Mouse (Mus musculus): ENCODE measurements at regions not wholly inside any gene's neighbourhood (a gene's known extent, or its start where the extent isn't known, plus 50 kb on each side); places are given as distances from the start of the nearest gene placed in this dataset.

- DNase-seq (ENCODE audit: low spot score) = no peak
These were observed 197.5 kb downstream of the Icos start for GRCm38 (mm10) chr1:61175239-61175638.

DNA sequence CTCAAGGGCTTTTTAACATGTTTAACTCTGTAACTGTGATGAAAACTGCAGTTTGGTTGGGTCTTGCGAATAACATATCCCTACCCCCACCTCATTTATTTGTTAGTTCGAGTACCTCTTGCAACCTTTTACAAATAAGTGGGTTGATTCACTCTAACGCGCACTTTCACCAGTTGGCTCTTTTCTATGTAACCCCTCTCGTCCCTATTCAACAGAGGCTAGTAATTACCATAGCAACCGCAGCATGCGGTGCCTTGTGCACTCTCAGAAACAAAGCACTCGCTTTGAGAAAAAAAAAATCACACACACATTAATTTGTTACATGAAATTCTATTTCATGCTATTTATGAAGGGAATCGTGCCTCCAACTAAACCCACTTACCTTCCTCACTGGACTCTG is 201.7 kb downstream of the Icos start:
- peak; percentile 25 for DNase-seq (ENCODE audit: low spot score)

DNA sequence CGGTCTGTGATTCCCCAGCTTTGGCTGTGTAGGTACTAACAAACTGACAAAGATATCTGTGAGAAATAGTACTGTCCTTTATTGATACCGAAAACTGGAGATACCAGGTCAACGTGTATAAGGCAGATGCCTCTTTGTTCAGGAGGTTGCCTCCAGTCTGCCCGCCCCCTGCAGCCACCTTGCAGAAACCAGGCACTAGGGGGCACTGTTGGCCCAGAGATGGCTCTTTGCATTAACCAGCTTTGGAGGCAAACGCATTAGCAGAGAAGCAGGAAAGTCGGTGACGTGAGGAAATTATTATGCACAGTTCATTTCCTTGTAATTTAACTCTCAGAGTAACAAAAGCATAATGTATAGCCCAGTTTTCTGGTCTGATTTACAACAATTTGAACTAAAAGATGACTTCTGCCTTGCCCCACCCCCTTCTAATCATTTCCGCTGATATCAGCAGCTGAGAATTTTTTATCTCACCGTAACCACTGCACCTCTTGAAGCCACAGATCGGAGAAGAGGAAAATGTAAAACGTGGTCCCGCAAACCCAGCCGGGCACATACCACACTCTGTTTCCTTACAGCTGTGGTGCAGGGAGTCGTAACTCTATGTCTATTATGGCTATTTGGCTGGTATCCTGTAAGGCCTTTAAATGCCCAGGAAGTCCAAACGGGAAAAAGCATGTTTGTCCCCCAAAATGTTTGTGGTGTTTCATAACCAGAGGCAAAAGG is 203.5 kb downstream of the Icos start:
- DNase-seq (ENCODE audit: low spot score) = peak; percentile 96

DNA sequence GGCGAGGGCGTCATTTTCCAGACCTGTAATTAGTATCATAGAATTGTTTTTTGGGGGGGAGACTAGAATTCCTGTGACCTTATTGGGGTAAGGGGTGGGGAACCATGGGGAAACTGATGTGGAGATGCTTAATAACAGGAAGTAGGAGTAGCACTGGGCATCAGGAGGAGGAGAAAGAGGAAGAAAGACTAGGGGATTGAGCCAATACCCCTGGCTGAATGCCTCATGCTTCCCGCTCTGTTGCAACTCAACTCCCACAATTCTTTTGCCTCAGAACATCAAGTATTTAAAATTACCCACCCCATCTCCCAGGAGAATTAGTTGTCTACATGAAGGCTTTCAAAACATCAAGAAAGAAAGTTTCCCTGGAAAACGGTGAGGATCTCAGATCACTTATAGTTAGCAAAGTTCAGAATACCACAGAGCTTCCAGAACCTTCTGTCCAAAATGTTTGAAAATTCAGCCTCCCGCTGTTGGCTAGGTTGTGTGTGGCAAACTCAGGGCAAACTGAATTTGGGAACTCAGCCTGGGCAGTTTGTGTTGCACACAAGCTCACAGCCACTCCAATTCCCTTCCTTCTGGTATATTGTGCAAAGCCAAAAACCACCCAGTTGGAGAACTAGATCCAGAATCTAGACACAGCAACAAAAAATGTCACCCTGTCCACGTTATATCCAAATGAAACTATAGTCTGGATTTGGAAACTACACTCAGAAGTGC is 209.8 kb downstream of the Icos start:
- DNase-seq (ENCODE audit: low spot score) = no peak

DNA sequence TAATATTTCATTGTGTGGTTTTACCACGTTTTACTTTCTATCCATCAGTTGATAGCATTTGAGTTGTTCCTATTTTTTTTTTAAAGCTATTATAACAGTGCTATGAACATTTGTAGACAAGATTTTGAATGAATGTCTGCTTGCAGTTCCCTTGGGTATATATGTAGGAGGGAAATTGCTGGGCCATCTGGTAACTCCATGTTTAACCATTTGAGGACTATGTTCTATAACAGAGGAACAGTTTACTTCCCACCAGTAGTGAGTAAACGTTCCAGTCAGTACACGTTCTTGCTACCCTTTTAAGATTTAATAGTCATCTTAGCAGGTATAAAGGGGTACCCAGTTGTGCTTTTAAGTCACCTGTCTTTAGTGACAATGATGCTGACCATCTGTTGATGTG is 213.2 kb downstream of the Icos start:
- DNase-seq (ENCODE audit: low spot score) = no peak

DNA sequence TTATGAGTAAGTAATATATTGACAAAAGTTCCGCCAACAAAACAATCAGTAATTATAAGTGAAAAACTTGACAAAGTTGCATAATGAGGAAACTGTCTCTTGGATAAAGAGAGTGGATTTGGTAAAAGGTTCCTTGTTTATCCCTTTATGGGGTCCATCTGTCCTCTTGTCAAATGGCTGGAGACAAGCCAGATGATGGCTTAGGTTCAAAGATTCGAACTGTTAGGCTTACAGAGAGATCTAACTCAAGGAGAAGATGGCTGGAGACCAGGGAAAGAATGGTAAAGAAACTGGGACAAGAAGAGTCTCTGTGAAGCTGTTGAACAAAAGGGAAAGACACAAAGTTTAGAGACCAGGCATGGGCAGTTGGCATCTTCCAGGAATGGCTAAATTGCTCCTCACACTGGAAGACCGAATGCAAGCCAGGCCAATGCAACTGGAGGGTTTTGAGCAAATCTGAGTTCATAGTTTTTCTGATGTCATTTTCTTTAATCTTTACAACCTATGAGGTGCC is 220.9 kb downstream of the Icos start:
- DNase-seq (ENCODE audit: low spot score) = no peak

DNA sequence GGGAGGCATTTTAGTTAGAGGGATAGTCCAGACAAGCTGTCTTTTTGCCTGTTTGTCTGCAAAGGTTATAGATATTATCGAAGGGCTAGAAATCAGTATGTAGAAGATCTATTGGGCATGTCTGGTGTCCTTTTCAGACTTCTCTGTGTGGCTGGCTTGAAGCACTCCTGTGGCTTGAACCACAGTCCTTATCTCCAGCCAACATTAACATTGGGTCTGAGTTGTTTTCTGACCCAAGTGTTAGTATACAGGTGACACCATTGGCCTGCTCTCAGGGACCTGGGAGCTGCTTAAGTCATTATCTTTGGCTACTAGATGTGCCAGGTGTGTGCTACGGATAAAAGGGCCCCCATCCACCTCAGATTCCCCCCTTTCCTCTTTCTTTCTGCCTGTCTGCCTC is 223.3 kb downstream of the Icos start:
- no peak for DNase-seq (ENCODE audit: low spot score)

DNA sequence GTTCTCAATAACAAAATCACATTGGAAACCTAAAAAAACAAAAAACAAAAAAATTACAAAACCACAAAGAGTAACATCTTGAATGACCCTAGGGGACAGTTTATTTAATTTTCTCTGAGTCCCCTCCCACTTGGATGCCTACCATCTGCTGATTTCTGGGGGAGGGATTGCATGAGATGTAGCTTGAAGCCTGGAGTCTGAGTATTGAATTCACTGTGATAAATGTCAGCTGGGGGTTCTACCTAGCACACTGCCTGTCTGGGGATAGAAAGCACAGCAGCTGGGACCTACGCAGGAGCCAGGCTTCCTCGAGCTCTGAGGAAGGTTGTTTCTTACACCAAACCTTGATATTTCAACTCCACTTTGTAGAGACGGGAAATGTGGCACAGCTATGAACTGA is 224.4 kb downstream of the Icos start:
- no peak for DNase-seq (ENCODE audit: low spot score)

GRCm38 (mm10) chr1:61203170-61203569 is 225.4 kb downstream of the Icos start:
- peak; percentile 7 for DNase-seq (ENCODE audit: low spot score)

- DNase-seq (ENCODE audit: low spot score) = peak; percentile 15
These were observed 225.9 kb downstream of the Icos start for GRCm38 (mm10) chr1:61203612-61204011.

DNA sequence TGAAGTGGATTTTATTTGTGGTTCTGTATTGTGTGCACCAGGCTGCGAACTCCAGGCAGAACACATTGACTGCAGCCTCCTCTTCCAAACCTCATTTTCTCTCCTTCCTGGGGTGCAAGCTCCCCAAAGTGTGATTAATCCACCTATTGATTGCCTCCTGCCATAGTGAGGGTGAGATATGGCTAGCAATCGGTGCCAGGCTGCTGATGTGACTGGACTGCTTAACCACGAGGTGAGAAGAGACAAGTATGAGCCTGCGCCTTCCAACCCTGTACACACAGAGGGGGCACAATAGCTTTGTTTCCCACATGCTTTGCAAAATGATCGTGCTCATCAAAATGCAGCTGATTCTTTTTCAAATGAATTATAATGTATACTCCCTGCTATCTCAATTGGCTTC is 227.4 kb downstream of the Icos start:
- no peak for DNase-seq (ENCODE audit: low spot score)

- DNase-seq (ENCODE audit: low spot score) = no peak
These were observed 229.2 kb downstream of the Icos start for GRCm38 (mm10) chr1:61206861-61207380.

DNA sequence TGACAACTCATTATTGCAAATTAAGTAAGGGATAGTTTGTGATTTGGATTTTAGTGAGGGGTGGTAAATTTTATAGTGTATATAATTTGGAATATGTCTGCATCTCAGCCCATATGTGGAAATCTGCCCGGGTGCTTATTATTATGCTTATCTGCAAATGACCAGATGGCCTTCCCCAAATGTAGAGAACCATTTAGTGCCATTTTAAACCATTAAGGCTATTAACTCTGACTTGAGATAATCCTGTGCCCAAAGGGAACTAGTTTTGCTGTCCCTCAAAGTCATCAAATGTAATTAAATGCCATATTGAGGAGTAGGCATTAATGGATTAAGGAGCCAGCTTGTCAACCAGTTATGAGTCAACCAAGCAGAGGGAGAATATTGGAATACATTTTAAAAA is 230.7 kb downstream of the Icos start:
- DNase-seq (ENCODE audit: low spot score) = peak; percentile 18

DNA sequence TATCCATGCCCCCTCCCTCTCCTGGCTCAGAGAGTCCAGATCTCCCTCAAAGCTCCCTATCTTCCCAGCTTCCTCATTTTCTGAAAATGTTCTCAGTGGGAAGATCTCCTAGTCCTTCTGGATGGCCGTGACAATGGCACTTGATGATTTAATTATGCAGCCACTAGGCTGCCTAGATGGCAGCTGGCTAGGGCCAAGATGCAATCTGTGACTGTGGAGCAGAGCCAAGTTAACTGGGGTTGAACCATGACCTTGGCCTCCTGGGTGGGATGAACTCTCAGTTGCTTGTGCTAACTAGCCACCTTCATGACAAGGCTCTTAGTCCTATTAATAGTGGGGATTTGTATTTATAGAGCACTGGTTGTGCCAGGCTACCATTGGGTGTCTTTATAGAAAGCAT is 243.4 kb downstream of the Icos start:
- no peak for DNase-seq (ENCODE audit: low spot score)

- DNase-seq (ENCODE audit: low spot score) = no peak
These were observed 251.2 kb downstream of the Icos start for GRCm38 (mm10) chr1:61228942-61229341.

GRCm38 (mm10) chr1:61233001-61233400 is 255.3 kb downstream of the Icos start:
- DNase-seq (ENCODE audit: low spot score) = no peak

- peak; percentile 51 for DNase-seq (ENCODE audit: low spot score)
These were observed 256.0 kb downstream of the Icos start for GRCm38 (mm10) chr1:61233476-61234297.

DNA sequence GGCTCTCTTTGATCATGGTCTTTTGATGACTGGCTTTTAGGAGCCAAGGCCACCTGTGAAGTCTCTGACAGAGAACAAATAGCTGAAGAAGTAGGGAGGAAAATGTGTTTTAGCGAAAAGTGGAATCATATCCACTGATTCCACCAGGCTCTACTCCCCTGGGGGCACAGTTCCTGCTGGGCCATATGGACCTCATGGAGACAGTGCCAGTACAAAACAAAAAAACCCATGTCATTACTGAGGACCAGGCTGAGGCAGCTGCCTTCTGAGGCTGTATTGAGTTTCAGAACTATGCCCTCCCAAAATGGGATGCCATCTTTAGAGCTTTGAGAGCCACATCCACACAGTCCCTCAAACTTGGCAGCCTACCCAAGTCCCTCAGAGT is 256.6 kb downstream of the Icos start:
- no peak for DNase-seq (ENCODE audit: low spot score)

DNA sequence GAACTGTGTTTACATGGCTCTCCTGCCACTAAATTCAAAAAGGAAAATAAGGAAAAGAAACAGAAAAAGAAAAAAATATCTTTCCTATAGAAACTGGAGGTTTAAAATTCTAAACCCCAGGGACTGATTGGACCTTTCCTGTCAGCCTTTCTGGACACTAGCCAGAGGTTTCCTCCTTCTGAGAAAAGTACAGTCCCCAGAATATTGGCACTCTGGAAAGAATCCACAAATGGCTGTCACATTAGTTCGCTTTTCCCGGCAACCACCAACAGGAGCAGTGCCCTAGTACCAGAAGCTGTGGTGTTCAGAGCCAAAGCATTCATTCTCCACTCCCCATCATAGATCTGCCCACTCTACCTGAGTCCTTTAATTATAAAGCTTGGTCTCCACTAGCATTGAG is 258.8 kb downstream of the Icos start:
- DNase-seq (ENCODE audit: low spot score) = no peak

DNA sequence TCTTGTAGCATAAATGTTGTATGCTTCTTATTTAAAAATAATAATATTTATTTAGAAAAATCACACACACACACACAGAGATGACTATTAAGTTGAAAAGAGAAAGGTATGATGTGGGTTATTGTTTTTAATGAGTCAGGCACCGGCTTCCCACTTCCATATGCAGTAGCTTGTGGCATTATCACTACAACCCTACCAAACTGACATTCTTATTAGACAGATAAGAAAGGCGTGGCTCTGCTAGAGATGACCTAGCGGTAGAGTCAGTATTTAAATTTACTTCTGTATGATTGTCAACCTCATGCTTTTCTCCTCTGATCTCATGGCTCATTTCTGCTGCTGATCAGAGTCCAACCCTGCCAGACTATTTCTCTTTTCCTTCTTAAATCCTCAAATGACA is 260.9 kb downstream of the Icos start:
- no peak for DNase-seq (ENCODE audit: low spot score)

- no peak for DNase-seq (ENCODE audit: low spot score)
These were observed 279.8 kb downstream of the Icos start for GRCm38 (mm10) chr1:61257561-61257960.

DNA sequence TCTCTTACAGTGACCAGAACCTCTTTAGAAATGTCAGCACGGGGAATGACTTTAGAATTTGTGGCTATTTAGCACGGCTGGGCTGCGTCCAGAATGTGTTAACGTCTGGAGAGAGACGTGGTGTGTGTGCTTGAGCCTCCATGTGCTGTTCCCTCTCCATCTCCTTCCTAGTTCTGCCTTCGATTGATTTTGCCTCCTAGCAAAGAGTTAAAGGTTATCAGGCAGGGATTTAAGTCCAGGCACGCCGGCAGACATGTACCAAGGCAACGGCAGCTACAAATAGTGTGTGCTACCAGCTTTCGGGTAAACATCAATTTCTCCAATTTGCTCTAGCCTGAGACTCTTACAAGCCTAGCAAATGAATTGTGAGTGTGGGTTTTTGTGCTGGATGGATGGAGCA is 285.7 kb downstream of the Icos start:
- no peak for DNase-seq (ENCODE audit: low spot score)

All from retina, embryonic 14.5 days (tissue).